Mouse (Mus musculus): ENCODE measurements around the gene Gm3099. TPM values are rescaled to one million over a fixed set of nuclear protein-coding genes. Genes with fewer than 3 reads are reported as not detected.
"Not testable (repeated sequence)": the region's sequence is repeated elsewhere in the genome, so short reads cannot be mapped to it uniquely, and the experiment has no call there.

Gene Gm3099
- not detected in 2 replicates for polyA plus RNA-seq (2014; fragmentation: Nextera tagmentation; extraction: Ambion mirVana)

DNA sequence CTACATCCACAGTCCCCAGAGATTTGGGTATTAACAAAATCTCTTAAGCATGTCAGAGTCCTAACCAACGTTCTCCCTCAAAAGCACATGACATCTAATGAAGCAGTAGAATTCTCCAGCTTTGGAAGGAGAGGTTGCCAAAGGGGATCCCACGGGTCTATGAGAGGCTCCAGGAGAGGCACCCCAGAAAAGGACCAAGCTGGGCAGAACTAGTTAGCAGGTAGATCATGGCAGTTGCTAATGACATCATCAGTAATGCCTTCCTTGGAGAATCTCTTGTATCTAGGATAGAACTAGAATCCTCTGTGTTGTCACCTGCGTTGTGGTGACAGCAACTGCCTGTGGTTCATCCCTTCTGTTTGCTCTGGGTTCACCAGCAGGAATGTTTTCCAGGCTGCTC, at the start of gene Gm3099:
Gm3099 (plus strand) TSS at position 301 of the 400 bp plus-strand sequence.
- not testable (repeated sequence) for H3K36me3 ChIP-seq (ENCODE audit: control insufficient read depth, insufficient read depth, low read length); H3K4me3 ChIP-seq (ENCODE audit: low read depth, low read length); H3K27ac ChIP-seq (replicated peaks; ENCODE audit: low read depth, low read length); ATAC-seq (ENCODE audit: low read depth); H3K4me2 ChIP-seq (ENCODE audit: low read depth, low read length); H3K9me3 ChIP-seq (ENCODE audit: control insufficient read depth, low read length); DNase-seq (ENCODE audit: low spot score); H3K4me1 ChIP-seq (ENCODE audit: control insufficient read depth, insufficient read depth, low read length); H3K27me3 ChIP-seq (replicated peaks; ENCODE audit: control insufficient read depth, insufficient read depth, low read length); H3K9ac ChIP-seq (ENCODE audit: low read depth, low read length)
- 89% methylated on average over 1 of the region's 3 CpGs for WGBS

- H3K27ac ChIP-seq (replicated peaks; ENCODE audit: low read depth, low read length); H3K4me1 ChIP-seq (ENCODE audit: control insufficient read depth, insufficient read depth, low read length); H3K4me2 ChIP-seq (ENCODE audit: low read depth, low read length); H3K36me3 ChIP-seq (ENCODE audit: control insufficient read depth, insufficient read depth, low read length); ATAC-seq (ENCODE audit: low read depth); DNase-seq (ENCODE audit: low spot score); H3K9me3 ChIP-seq (ENCODE audit: control insufficient read depth, low read length); H3K9ac ChIP-seq (ENCODE audit: low read depth, low read length); H3K27me3 ChIP-seq (replicated peaks; ENCODE audit: control insufficient read depth, insufficient read depth, low read length); H3K4me3 ChIP-seq (ENCODE audit: low read depth, low read length): not testable (repeated sequence)
- WGBS, result no CpG with 5 or more reads among the region's 2 CpGs
These were observed 34.9 kb upstream of the Gm3099 start, which contains the start of gene Gm3095 for GRCm38 (mm10) chr14:3963247-3963646. TSS of gene Gm3095 (plus strand) at chr14:3963547.

GRCm38 (mm10) chr14:4023641-4024040, 25.4 kb downstream of the Gm3099 start, which contains the start of gene Gm5796:
TSS of gene Gm5796 (plus strand) at chr14:4023941.
- no CpG with 5 or more reads among the region's 3 CpGs for WGBS
- not testable (repeated sequence) for H3K4me3 ChIP-seq (ENCODE audit: low read depth, low read length); H3K36me3 ChIP-seq (ENCODE audit: control insufficient read depth, insufficient read depth, low read length); H3K27ac ChIP-seq (replicated peaks; ENCODE audit: low read depth, low read length); H3K4me2 ChIP-seq (ENCODE audit: low read depth, low read length); H3K27me3 ChIP-seq (replicated peaks; ENCODE audit: control insufficient read depth, insufficient read depth, low read length); H3K9me3 ChIP-seq (ENCODE audit: control insufficient read depth, low read length); ATAC-seq (ENCODE audit: low read depth); DNase-seq (ENCODE audit: low spot score); H3K9ac ChIP-seq (ENCODE audit: low read depth, low read length); H3K4me1 ChIP-seq (ENCODE audit: control insufficient read depth, insufficient read depth, low read length)

Other genes with a start within 250 kb of the Gm3099 start
- gene Gm3002, start 188.3 kb upstream of the Gm3099 start, polyA plus RNA-seq (2014; fragmentation: Nextera tagmentation; extraction: Ambion mirVana), result 0.18 and 0.34 TPM in 2 replicates
- gene Gm3033, start 152.1 kb upstream of the Gm3099 start, polyA plus RNA-seq (2014; fragmentation: Nextera tagmentation; extraction: Ambion mirVana), result not detected in 2 replicates
- gene Gm2916, start 114.2 kb upstream of the Gm3099 start, polyA plus RNA-seq (2014; fragmentation: Nextera tagmentation; extraction: Ambion mirVana), result not detected in 2 replicates
- not detected in 2 replicates for gene Gm3029, start 66.6 kb upstream of the Gm3099 start, polyA plus RNA-seq (2014; fragmentation: Nextera tagmentation; extraction: Ambion mirVana)
- not detected in 2 replicates for gene Gm3095, start 34.8 kb upstream of the Gm3099 start, polyA plus RNA-seq (2014; fragmentation: Nextera tagmentation; extraction: Ambion mirVana)
- gene Gm5796, start 25.5 kb downstream of the Gm3099 start, polyA plus RNA-seq (2014; fragmentation: Nextera tagmentation; extraction: Ambion mirVana), result 0.18 and 0.29 TPM in 2 replicates
- not detected in 2 replicates for gene Gm3115, start 85.7 kb downstream of the Gm3099 start, polyA plus RNA-seq (2014; fragmentation: Nextera tagmentation; extraction: Ambion mirVana)
- 0.45 and 0.90 TPM in 2 replicates for gene Gm8108, start 112.1 kb downstream of the Gm3099 start, polyA plus RNA-seq (2014; fragmentation: Nextera tagmentation; extraction: Ambion mirVana)
- gene Gm3127, start 166.6 kb downstream of the Gm3099 start, polyA plus RNA-seq (2014; fragmentation: Nextera tagmentation; extraction: Ambion mirVana), result not detected in 2 replicates
- 0.19 and 0.21 TPM in 2 replicates for gene Gm2974, start 184.2 kb downstream of the Gm3099 start, polyA plus RNA-seq (2014; fragmentation: Nextera tagmentation; extraction: Ambion mirVana)